Mouse (Mus musculus) embryo, embryonic 9.5 days (tissue): ENCODE data around the gene Fhl1.
A peak's percentile ranks its signal among the peaks of the same experiment; 100 is the strongest.

Experiments
- DNase-seq: peaks from one replicate; pipeline ENCODE4 v3.0.0-alpha.2; 2017; ENCODE audit errors: extremely low spot score

Gene Fhl1

DNA sequence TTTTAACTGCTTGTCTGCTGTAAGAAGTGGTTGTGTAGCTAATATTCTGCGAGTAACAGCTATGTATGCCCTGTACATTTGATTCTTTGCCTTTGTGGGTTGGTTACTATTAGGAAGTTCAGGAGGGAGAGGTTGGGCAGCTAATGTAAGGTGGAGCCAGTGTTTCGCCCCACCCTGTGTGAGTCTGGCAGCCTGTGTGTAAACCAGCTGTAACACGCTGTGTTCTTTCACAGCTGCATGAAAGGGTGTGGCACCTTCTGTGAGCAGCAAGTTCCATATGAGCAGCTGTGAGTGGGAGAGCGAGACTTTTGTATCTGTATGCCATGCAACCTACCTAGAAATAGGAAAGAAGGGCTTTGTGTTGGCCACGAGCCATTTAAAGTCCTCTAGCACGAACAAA lies 20.6 kb downstream of the Fhl1 start:
- no peak for DNase-seq

GRCm38 (mm10) chrX:56753317-56754289 lies 22.0 kb downstream of the Fhl1 start:
- no peak for DNase-seq

- no peak for DNase-seq
These were observed 24.1 kb downstream of the Fhl1 start for GRCm38 (mm10) chrX:56755646-56756045.

DNA sequence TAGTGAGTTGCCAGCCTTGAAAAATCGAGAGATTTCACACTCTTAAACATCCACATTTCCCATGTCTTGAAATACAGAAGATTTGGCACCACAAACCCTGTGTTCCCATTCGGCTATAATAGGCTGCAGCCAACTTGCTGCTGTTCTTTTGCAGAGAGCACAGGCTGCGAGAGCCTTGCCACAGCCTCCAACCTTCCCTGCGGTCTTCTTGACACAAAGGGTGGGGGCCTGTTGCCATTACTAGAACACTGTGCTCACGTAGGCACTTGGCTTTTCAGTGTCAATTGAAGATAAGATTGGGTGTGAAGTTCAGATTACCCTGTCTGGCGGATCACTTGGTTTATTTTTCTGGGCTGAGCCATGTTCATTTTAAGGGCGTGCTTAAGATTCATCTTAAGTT lies 24.8 kb downstream of the Fhl1 start:
- no peak for DNase-seq

GRCm38 (mm10) chrX:56760257-56760760 lies 28.7 kb downstream of the Fhl1 start:
- no peak for DNase-seq

DNA sequence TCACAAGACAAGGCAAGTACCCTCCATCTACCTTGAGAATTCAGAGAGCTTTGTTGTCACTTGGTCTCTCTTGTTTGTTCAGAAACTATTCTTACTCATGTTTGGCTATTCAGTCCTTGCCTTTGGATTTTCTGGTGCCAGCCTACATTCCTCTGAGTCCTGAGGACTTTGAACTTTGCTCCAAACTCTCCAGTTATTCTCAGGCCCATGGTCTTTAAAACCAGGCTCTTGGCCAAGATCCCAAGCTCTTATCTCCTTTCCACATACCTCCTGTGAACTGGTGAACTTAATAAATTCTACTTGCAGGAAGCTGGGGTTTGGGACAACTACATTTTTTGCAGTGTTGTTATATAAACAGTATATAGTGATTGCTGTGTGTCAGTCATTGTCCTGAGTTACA lies 38.3 kb downstream of the Fhl1 start:
- no peak for DNase-seq

DNA sequence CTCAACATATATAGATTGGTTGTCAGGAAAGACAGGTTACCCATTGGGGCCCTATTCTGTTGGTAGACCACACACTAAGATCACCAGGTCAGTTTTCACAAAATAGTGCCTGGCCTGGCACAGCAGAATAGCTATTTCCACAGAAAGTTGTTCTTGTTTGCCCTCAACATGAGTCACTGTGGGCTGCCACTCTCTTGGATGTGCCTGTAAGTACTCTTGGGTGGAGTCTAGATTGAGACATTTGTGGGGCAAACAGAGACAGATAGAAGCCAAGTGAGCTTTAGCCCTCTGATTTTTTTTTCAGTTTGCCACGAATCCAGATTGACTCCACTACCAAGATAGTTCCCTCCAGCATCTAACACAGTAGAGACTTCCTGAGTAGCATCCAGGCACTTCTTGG lies 40.2 kb downstream of the Fhl1 start:
- DNase-seq = no peak

- no peak for DNase-seq
These were observed 41.7 kb downstream of the Fhl1 start for GRCm38 (mm10) chrX:56773329-56773728.

DNA sequence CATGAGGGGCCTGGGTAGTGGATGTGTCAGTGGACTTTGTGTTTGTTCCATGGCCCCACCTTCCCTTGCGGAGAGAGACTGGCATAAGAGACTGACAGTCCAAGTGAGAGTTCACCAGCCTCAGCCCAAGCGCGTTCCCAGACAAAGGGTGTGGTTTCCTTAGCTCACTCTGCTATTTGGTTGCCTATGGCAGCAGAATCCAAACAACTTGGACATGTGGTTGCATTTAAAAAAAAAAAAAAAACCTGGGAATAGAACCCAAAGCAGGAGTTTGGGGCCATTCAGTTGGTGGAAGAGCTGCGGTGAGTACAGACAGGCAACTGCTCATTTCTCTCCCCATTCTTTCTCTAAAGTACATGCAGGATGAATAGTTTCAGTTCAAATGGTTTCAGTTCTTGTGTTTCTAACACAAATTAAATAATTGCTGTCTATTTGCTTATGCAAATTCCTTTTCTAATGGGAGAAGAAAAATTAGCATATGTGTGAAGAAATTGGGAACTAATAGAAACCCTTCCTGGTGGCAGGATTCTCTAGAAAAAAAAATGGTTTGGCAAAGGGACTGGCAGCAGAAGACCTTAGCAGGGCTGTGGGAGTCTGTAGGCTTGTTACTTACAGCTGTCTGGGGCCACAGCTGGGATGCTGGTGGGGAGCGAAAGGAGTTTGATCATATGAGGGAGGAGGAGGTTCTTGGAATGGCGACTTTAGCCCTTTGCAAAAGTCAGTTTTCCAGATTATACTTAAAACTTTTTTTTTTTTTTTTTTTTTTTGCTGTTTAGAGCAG lies 54.9 kb downstream of the Fhl1 start:
- no peak for DNase-seq

DNA sequence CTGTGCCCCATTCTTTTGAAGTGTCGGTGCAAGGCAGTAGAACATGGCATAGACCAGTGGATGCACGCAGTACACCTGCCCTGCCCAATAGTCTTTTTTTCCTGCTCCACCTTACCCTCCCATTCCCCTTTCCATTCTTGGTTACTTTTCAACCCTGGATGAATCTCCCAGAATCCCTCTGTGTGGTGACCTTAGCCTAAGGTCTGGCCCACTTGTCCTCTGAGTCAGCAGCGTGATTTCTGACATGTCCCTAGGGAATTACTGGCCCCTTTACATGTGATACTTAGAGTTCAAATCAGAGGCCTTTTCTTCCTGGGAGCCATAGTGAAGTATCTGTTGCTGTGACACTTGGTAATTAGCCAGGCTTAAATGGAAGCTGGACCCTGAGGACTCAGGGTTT lies 55.9 kb downstream of the Fhl1 start:
- DNase-seq = no peak

DNA sequence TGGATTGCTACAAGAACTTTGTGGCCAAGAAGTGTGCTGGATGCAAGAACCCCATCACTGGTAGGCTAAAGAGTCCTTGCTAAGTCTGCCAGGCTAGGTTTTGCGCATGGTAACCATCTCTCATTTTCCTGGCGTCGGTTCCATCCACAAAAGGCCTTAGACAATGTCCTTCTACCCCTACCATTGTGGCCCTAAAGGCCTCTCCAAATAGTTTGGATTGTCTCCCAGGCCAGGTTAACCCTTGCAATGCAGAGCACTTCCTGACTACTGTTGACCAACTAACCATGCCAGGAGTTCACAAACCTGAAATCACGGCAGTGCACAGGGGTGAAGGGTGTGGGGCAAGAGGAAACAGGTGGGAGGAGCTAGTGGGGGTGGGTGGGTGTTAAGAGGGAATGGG lies 59.0 kb downstream of the Fhl1 start:
- no peak for DNase-seq

GRCm38 (mm10) chrX:56791268-56791667 lies 59.7 kb downstream of the Fhl1 start:
- DNase-seq = peak; percentile 22

DNA sequence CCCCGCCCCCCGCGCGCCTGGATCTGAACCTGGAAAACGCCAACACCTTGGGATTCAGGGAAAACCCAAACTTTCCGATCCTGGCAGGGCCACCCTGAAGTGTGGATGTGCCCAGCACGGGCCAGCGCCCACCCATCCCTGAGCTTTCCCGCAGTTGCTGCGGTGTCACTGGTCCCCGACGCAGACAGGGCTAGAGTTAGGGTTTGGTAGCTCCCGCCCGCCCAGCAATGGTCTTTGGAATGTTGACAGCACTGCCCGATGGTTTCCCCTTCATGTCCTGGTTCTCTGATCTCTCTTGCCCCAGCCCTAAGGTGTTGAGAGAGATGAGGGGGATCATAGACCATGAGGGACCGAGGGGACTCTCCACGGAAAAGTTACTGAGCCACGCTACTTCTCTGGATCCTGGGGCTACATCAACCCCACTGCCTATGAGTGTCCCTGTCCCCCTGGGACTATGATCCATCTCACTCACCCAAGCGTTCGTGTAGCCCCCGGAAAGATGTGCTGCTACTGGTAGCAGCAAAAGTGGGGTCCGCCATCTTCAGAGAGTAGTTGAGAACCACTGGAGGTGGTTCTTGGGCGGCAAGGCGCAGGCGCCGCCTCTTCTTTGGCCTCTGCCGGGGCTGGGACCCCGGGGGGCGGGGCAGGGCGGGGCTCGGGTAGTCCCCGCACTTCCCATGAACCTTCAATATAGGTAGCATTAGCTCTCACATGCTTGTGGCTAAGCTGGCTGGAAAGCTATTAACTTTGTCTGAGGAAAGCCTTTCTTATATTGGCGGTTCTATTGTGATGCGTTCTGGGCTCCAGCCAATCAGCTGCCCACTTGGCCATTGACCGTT lies 90.4 kb downstream of the Fhl1 start, which contains the start of gene Map7d3:
TSS of gene Map7d3 (minus strand) at position 562 of the 839 bp plus-strand sequence.
- DNase-seq = peak; percentile 29

DNA sequence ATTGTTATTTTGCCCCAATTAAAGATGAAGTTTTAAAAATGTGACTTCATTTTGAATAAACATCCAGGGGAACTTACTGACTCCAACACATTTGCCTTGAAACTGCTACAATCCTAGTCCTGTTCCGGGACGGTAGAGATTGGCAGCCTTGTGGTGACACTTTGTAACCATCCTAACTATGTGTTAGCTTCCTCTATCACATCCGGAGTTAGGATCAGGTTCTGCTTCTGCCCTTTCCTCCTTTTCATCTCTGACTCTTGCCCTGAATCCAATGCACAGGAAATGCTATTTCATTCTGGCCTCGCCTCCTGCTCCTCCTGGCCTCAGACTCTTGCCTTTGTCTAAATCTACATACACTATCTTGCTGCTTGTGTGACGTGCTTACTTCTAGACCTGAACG lies 95.9 kb downstream of the Fhl1 start:
- no peak for DNase-seq

DNA sequence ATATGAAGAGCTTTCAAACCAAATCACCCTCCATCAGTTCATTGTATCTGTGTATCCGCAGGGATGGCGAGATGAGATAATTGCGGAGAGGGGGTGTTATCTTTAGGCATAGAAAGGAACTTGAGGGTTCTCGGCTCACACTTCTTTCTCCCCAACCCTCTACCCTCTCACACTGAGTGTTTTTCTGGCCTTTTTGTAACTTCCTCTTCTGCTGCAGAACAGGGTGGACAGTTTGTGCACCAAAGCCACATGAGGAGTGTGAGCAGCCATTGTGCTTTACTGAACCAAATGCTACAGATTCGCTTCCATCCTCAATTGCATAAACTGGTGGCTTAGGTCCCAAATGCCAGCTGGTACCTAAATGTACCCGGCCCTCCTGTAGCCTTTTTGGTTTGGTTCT lies 104.3 kb downstream of the Fhl1 start:
- DNase-seq = no peak

GRCm38 (mm10) chrX:56839369-56839768 lies 107.8 kb downstream of the Fhl1 start:
- DNase-seq = peak; percentile 4

- DNase-seq = no peak
These were observed 109.7 kb downstream of the Fhl1 start for GRCm38 (mm10) chrX:56841255-56841654.
